Mouse (Mus musculus) macrophage (primary cell): Measurements from ENCODE around the gene Islr. TPM values are rescaled to one million over a fixed set of nuclear protein-coding genes. Genes with fewer than 3 reads are reported as not detected.

Experiments used
- H3K27ac ChIP-seq: fragments of 350-480 bp; formaldehyde crosslinking; 2 replicates; pipeline ENCODE4 v1.9.0; 2021
- H3K36me3 ChIP-seq: fragments of 350-480 bp; formaldehyde crosslinking; 2 replicates; pipeline ENCODE4 v1.9.0; 2021; ENCODE audit errors: inconsistent target
- H3K4me3 ChIP-seq: fragments of 350-480 bp; formaldehyde crosslinking; 2 replicates; pipeline ENCODE4 v1.9.0; 2021; ENCODE audit errors: inconsistent target
- H3K79me2 ChIP-seq: fragments of 350-480 bp; formaldehyde crosslinking; 2 replicates; pipeline ENCODE4 v1.9.0; 2021; ENCODE audit errors: inconsistent target
- WGBS: methylation state at CpG from one replicate; pipeline ENCODE4 v1.1.7; 2026; ENCODE audit warnings: inconsistent platforms; ENCODE audit not compliant: missing documents; 5-methylcytosine and 5-hydroxymethylcytosine counted together
- polyA plus RNA-seq: library from polyadenylated mRNA; stranded (reverse); fragments of 250-400 nt; gene quantifications from 3 replicates; pipeline ENCODE4 v1.2.4, GENCODE M21; 2018; ENCODE audit warnings: inconsistent platforms

Islr gene
- polyA plus RNA-seq, 1 experiment from 2014 or later, result not detected

DNA sequence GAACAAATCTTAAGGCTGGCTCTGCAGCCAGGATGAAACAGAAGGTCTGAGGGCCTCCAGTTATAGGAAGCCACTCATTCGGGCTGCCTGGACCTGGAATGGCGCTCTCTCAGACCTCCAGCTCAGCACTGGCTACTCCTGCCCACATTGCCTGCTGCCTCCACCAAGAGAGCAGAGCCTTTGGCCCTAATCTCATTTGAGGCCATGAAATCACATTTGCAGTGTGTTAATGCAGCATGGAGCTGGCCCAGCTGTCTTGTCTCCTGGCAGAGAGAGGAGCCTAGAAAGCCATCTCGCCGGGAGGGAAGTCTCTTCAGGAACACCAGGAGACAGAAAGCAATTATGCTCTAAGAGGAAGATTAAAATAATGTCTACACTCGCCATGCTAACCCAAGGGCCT lies 96.6 kb downstream of the Islr start:
- 77% methylated on average over 4 of the region's 5 CpGs for WGBS
- Histone ChIP-seq H3K36me3 (no peaks in the 10 kb centered on the region), H3K27ac (no peak overlapping the region), H3K79me2 (no peaks in the 10 kb centered on the region), H3K4me3 (no peak overlapping the region)

Other genes starting within 250 kb of the Islr start
- gene Cyp11a1, start 197.9 kb downstream of the Islr start, polyA plus RNA-seq, result not detected in 3 replicates
- gene Stra6, start 140.5 kb downstream of the Islr start, polyA plus RNA-seq, result not detected in 3 replicates
- gene Ccdc33, start 85.5 kb downstream of the Islr start, polyA plus RNA-seq, result not detected in 3 replicates
- not detected in 3 replicates for gene Islr2, start within 50 bp of the Islr start, polyA plus RNA-seq
- 34.6 to 63.1 TPM (median 37.1 TPM) in 3 replicates for gene Pml, start 45.5 kb upstream of the Islr start, polyA plus RNA-seq
- 18.3 to 33.2 TPM (median 18.3 TPM) in 3 replicates for gene Stoml1, start 48.9 kb upstream of the Islr start, polyA plus RNA-seq
- not detected in 3 replicates for gene Loxl1, start 108.9 kb upstream of the Islr start, polyA plus RNA-seq
- not detected in 3 replicates for gene Tbc1d21, start 166.1 kb upstream of the Islr start, polyA plus RNA-seq